Mouse (Mus musculus) layer of hippocampus, postnatal 25 days (tissue): ENCODE data around the gene Trim37. TPM values are rescaled to one million over a fixed set of nuclear protein-coding genes. Genes with fewer than 3 reads are reported as not detected.
A peak's percentile ranks its signal among the peaks of the same experiment; 100 is the strongest.
"Not testable (repeated sequence)": the region's sequence is repeated elsewhere in the genome, so short reads cannot be mapped to it uniquely, and the experiment has no call there.

Source experiments
- DNase-seq, 2 experiments: peaks; one replicate each; pipeline ENCODE4 v3.0.0; 2022; ENCODE audit warnings: mixed read lengths in 2 of 2, low spot score in 1 of 2; ENCODE audit errors: extremely low spot score in 1 of 2
- total RNA-seq, 2 experiments: library from RNA; stranded (reverse); gene quantifications; 2 replicates each; pipeline ENCODE4 v1.2.3; 2021

Trim37 gene
- total RNA-seq, 2 experiments from 2014 or later: 189 to 204 TPM

DNA sequence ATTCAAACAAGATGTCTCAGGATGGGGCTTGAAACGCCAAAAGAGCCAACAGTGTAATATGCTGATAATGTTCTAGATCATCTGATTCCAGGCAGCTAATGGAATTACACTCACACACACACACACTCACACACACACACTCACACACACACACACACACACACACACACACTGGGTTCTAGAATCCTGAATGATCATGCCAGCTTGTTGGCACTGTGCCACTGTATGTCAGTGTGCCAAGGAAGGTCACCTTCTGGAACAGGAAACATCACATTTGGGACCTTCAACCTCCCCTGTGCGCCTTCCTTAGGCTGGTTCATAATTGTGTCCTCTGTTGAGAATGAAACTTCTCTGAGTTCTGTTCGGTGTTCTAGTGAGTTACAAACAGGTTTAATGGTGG lies 95.8 kb downstream of the Trim37 start:
- DNase-seq: no peak

- no peak for DNase-seq
Measured at GRCm38 (mm10) chr11:87227056-87227455, 100.2 kb downstream of the Trim37 start.

- peak in 1 of 2 experiments; percentile 7 for DNase-seq
Measured at GRCm38 (mm10) chr11:87233377-87233776, 106.5 kb downstream of the Trim37 start.

- peak in 1 of 2 experiments; percentile 4 for DNase-seq
Measured at GRCm38 (mm10) chr11:87234743-87235485, 108.0 kb downstream of the Trim37 start.

DNA sequence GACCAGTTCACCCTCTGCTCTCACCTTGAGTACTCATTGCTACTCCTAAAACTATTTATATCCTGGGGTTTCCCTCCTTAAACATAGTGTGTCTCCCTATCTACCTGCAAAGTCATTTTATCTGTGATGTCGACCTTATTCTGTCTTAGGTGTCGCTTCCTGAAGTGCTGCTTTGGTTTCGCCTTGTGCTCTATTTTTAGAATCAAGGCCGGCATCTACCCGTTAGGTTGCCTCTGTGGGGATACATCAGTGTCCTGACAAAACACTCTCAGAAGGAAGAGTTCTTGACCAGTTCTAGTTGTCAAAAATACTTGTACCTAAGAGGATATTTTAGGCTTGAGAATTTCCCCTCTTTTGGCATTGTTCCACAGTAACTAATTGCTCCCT lies 108.6 kb downstream of the Trim37 start:
- DNase-seq: peak in 1 of 2 experiments; percentile 1

- no peak for DNase-seq
Measured at GRCm38 (mm10) chr11:87238891-87239530, 112.1 kb downstream of the Trim37 start.

DNA sequence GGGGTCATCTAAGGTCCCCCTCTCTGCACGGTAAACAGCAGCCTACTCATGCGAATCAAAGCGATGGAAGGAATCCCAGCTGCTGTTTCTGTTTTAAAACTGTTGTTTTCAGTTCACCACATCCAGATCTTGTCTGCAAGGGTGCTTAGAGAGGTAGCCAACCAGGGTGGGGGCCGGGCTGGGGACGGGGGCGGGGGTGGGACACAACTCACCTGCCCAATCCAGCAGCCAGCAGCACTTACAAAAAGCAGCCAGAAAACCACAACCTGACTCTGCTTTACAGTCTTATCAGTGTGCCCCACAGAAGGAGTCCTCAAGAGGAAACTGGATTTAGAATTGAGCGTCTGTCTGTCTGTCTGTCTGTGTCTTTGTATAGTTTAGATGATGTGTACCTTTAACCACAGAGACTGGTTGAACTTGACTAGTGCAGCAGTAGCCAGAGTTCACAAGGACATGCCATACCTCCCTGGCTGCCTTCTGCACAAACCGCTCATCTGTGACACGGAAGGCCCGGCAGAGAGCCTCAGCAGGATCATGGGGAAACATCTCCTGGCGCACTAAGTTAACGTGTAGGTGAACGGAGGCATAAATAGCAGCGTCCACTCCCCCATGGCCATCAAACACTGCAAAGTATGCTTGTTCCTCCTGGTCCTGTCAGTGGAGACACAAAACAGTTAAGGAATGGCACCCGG lies 113.4 kb downstream of the Trim37 start:
- DNase-seq: no peak

GRCm38 (mm10) chr11:87240833-87241215 lies 113.9 kb downstream of the Trim37 start:
- DNase-seq: no peak

DNA sequence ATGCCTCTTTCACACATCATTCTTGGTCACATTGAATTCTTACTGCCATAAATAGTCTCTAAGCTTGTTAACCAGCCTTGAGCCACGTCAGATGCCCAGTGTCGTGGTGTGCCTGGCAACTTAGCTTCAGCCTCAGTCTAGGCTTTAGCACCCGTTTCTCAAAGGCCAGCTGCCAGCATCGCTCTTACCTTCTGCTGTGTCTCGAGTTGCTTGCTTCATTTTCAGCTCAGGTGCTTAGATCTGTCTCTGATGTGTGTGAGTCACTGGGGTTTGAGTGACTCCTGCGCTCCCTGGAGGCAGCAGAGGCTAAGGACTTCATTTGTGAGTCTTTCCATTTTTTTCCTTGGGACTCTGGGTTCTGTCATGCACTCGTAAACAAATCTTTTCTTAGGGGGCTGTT lies 114.4 kb downstream of the Trim37 start:
- no peak for DNase-seq

GRCm38 (mm10) chr11:87245171-87245840 lies 118.4 kb downstream of the Trim37 start:
- DNase-seq: no peak

GRCm38 (mm10) chr11:87246107-87246651 lies 119.3 kb downstream of the Trim37 start:
- no peak for DNase-seq

GRCm38 (mm10) chr11:87246724-87247493 lies 120.0 kb downstream of the Trim37 start:
- no peak for DNase-seq

DNA sequence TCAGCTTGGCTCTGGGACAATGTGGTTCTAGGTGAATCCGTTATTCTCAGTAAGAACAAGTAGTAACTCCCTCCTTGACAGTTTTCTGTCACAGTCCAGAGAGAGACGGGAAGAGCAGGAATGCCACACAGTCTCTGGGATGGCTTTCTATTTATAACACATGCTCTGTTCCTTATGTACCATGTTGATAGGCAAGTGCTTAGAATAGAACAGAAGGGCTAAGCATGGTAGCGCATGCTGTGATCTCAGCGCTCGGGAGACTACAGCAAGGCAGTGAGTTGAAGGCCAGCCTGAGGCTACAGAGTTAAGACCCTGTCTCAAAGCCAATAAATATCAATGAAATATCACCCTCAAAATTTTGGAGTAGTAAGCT lies 120.6 kb downstream of the Trim37 start:
- no peak for DNase-seq

GRCm38 (mm10) chr11:87250132-87250531 lies 123.3 kb downstream of the Trim37 start:
- no peak for DNase-seq

GRCm38 (mm10) chr11:87253294-87253693 lies 126.4 kb downstream of the Trim37 start:
- DNase-seq: no peak

DNA sequence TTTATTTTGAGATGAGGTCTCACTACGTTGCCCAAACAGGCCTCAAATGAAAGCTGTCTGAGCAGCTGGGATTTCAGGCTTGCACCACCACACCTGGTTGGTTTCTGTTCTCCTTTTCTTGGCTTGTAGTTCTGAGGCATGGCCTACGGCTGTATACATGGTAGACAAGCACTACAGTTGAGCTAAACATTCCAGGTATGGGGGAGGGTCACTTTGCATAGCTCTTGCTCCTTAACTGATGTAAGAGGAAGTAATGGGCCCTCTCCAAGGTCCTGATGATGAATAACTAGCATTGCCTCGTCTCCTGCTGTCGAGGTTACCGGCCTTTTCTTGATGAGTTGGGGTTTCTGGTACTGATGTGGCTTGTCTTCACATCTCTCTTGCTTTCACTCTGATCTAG lies 127.3 kb downstream of the Trim37 start:
- no peak for DNase-seq

GRCm38 (mm10) chr11:87257282-87257681 lies 130.4 kb downstream of the Trim37 start:
- DNase-seq: no peak

- DNase-seq: no peak
Measured at GRCm38 (mm10) chr11:87259792-87260191, 132.9 kb downstream of the Trim37 start.

- not testable (repeated sequence) for DNase-seq
Measured at GRCm38 (mm10) chr11:87261705-87262104, 134.8 kb downstream of the Trim37 start.

DNA sequence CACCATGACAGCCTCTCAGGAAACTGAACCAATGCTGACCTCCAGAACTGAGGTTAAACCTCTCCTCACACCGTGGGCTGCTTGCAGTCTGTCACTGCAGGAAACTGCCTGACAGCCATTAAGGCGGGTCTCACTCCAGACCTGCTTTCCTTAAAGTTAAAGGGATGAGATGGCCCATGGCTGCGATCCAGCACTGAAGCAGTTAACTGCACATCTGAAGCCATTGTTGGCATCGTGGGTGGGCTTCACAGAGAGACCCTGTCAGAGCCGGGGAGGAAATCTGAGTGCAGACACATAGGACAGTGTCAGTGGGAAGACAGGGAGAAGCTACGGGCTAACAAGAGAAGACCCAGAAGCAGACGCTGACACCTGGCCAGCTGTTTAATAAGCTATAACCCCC lies 137.1 kb downstream of the Trim37 start:
- DNase-seq: no peak
